ENCODE assay signal across 16 mouse cellular contexts in the genomic region with DNA sequence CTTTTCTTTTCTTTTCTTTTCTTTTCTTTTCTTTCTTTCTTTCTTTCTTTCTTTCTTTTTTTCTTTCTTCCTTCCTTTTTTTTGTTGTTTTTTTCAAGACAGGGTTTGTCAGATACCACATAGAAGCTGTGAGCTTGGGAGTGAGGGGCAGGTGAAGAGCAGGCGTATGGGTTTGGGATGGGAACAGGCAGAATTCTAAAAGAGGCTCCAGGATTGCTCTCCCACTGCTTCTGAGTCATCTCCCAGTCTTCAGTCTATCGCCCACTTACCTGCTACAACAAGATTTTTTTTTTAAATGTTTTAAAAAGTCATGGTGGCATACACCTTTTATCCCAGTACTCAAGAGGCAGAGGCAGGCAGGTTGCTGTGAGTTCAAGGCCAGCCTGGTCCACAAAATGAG.
"Had no signal": no experiment of that assay in that cellular context is flagged by ENCODE, and none has a peak within 500 bp of the region (broad histone marks: within the 10 kb centered on the region; RNA-seq: fewer than 3 reads in every experiment).

No protein-coding gene starts in this region.

- DNase-seq: gastrocnemius, adult 2 months; gastrocnemius, postnatal 10 days; gastrocnemius, postnatal 25 days; heart, adult 18-20 months; heart, postnatal 10 days; heart, postnatal 4 days; kidney, adult 18-20 months; kidney, adult 8-10 months; kidney, postnatal 10 days; kidney, postnatal 25 days; kidney, postnatal 4 days; liver had no signal

- ATAC-seq: hindbrain, embryonic 16.5 days; inflammation-experienced regulatory T-cells, adult 6 months; intestine, embryonic 15.5 days; intestine, postnatal 0 days had no signal
